Mouse (Mus musculus) left cerebral cortex, postnatal 4 days (tissue): Measurements from ENCODE around the gene Pdcd11. TPM values are rescaled to one million over a fixed set of nuclear protein-coding genes. Genes with fewer than 3 reads are reported as not detected.
A peak's percentile ranks its signal among the peaks of the same experiment; 100 is the strongest.

Experiments
- DNase-seq: peaks from one replicate; pipeline ENCODE4 v3.0.0-alpha.2; 2022
- intact Hi-C: fragments of 180-260 bp; cut with DNase I; formaldehyde crosslinking; loops from one replicate; pipeline ENCODE4 v1.15.1; 2025
- total RNA-seq, 2 experiments: library from RNA; stranded (reverse); gene quantifications; 2 replicates each; pipeline ENCODE4 v1.2.3; 2021

Pdcd11 gene
- total RNA-seq, 2 experiments from 2014 or later, result 20.7 to 21.1 TPM

DNA sequence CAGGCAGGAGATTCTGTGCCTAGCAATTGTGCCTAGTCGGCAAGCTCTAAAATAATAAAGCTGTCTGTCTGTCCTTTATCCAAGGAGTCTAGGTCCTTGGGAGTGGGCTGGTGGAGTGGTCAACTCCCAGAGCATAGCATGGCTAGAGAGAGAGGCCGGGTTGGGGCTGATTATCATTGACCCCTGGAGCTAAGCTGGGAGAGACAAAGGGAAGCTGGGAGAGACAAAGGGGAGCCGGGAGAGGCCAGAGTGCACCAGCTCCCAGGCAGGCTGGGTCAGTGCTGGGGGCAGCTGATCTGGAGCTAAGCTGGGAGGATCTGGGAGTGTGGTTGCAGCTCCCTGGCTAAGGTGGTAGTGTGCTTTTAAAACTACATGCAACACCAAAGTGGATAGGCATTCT lies 76.2 kb downstream of the Pdcd11 start:
- intact Hi-C loops, result loop anchor here (5.0 kb wide), 1 partner anchor 44 kb away; no protein-coding TSS in a partner anchor
- no peak for DNase-seq

GRCm38 (mm10) chr19:47167617-47168214 lies 77.1 kb downstream of the Pdcd11 start:
- intact Hi-C loops, result loop anchor here (5.0 kb wide), 1 partner anchor 45 kb away; no protein-coding TSS in a partner anchor
- no peak for DNase-seq

- peak; percentile 27 for DNase-seq
- intact Hi-C loops, result loop anchor here (5.0 kb wide), 1 partner anchor 46 kb away; no protein-coding TSS in a partner anchor
Observed at GRCm38 (mm10) chr19:47168223-47168622, 77.7 kb downstream of the Pdcd11 start.

GRCm38 (mm10) chr19:47168793-47169412 lies 78.3 kb downstream of the Pdcd11 start:
- peak; percentile 88 for DNase-seq
- intact Hi-C loops, result loop anchor here (5.0 kb wide), 1 partner anchor 47 kb away; no protein-coding TSS in a partner anchor

- no peak for DNase-seq
- intact Hi-C loops, result no loop called here
Observed at GRCm38 (mm10) chr19:47174515-47174914, 83.9 kb downstream of the Pdcd11 start.

- DNase-seq, result no peak
- intact Hi-C loops, result loop anchor here (5.0 kb wide), 1 partner anchor 162 kb away; no protein-coding TSS in a partner anchor
Observed at GRCm38 (mm10) chr19:47175472-47175871, 84.9 kb downstream of the Pdcd11 start.

- DNase-seq, result no peak
- intact Hi-C loops, result loop anchor here (5.0 kb wide), 1 partner anchor 160 kb away; no protein-coding TSS in a partner anchor
Observed at GRCm38 (mm10) chr19:47176916-47177505, 86.4 kb downstream of the Pdcd11 start.

DNA sequence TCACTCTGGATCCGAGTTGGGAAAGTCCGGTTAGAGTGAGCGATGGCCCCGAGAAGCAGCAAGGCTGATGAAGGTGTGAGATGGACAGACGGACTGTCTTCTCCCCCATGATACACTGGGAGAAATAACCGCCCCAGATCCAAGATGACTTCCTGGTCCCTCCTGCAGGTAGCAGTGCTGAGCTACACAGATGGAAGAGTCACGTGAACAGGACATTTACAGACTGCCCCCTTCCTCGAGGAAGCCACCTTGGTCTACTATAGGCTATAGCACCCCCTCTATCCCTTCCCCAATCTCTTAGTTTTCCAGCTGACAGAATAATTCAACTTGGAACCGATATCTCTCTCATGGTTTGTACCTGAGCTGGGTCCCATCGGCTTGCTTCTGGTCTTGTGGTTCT lies 87.4 kb downstream of the Pdcd11 start:
- intact Hi-C loops, result loop anchor here (5.0 kb wide), 1 partner anchor 159 kb away; no protein-coding TSS in a partner anchor

DNA sequence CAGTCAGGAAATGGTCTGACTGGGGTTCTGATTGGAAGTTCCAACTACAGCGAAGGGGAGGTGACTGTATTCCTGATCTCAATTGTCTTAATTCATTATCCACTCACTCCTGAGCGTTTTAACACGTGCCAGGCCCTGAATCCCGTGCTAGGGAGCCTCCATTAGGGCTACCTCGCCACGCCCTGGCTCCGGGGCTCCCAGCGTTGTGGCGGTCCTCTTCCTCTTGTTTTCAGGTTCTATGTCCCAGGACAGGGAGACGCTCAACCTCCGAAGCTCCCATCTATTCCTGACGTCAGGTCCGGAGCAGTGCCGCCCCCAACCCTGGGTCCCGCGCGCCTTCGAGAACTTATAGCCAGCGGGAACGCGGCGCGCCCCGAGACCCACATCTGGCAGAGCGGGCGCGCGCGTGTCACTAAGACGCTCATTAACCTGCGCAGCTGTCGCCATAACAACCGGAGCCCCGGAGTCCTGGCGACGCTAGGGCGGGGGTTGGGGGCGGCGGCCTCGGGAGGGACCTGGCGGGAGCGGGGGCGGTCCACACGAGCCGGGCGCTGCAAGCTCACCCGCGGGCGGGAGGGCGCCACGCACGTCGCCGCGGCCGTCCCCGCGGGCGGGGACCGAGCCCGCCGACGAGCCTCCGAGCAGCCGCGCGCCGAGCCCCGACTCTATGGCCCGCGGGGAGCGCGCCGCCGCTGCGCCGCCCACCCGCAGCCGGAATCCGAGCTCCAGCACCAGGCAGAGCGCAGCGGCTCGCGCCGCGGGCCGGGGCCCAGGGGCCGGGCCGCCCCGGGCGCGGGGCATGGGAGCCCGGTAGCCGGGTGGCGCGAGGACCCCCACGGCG lies 88.1 kb downstream of the Pdcd11 start, which contains the start of gene Neurl1a:
Neurl1a (plus strand) TSS at position 390 of the 841 bp plus-strand sequence.
- peak; percentile 52 for DNase-seq
- intact Hi-C loops, result loop anchor here (5.0 kb wide), 1 partner anchor 159 kb away; no protein-coding TSS in a partner anchor

More for the DNA sequence above, 87.4 kb downstream of the Pdcd11 start:
- peak; percentile 48 for DNase-seq

GRCm38 (mm10) chr19:47179272-47179809 lies 88.8 kb downstream of the Pdcd11 start:
- intact Hi-C loops, result loop anchor here (5.0 kb wide), 1 partner anchor 158 kb away; no protein-coding TSS in a partner anchor
- DNase-seq, result peak; percentile 48

- no peak for DNase-seq
- intact Hi-C loops, result no loop called here
Observed at GRCm38 (mm10) chr19:47180011-47180410, 89.4 kb downstream of the Pdcd11 start.

Other genes starting within 250 kb of the Pdcd11 start
- gene Ina, start 76.1 kb upstream of the Pdcd11 start, total RNA-seq, result 100 to 1,000 TPM; 246 to 250 TPM
- gene Nt5c2, start 75.6 kb upstream of the Pdcd11 start, total RNA-seq, result 10 to 100 TPM; 84.0 to 93.6 TPM
- gene Pcgf6, start 39.9 kb upstream of the Pdcd11 start, total RNA-seq, result 10 to 100 TPM; 25.0 to 26.1 TPM
- 1 to 10 TPM; 7.8 to 8.6 TPM for gene Taf5, start 23.0 kb upstream of the Pdcd11 start, total RNA-seq
- 100 to 1,000 TPM; 610 to 660 TPM for gene Usmg5, start 121 bp upstream of the Pdcd11 start, total RNA-seq
- 1 to 10 TPM; 1.2 to 2.2 TPM for gene Calhm2, start 47.5 kb downstream of the Pdcd11 start, total RNA-seq
- not detected for gene Calhm1, start 53.5 kb downstream of the Pdcd11 start, total RNA-seq
- not detected for gene Calhm3, start 67.0 kb downstream of the Pdcd11 start, total RNA-seq
- gene Neurl1a, start 88.1 kb downstream of the Pdcd11 start, total RNA-seq, result 10 to 100 TPM; 42.6 to 54.8 TPM